Mouse (Mus musculus) hindbrain, embryonic 10.5 days (tissue): Measurements from ENCODE around the gene Sema3c. TPM values are rescaled to one million over a fixed set of nuclear protein-coding genes. Genes with fewer than 3 reads are reported as not detected.
A peak's percentile ranks its signal among the peaks of the same experiment; 100 is the strongest.
"Not testable (repeated sequence)": the region's sequence is repeated elsewhere in the genome, so short reads cannot be mapped to it uniquely, and the experiment has no call there.

Source experiments
- DNase-seq: peaks from one replicate; pipeline ENCODE4 v3.0.0-alpha.2; 2017; ENCODE audit warnings: low spot score
- H3K27ac ChIP-seq: fragments of 300-500 bp; sonication (generic); 2 replicates; pipeline ENCODE4 v1.5.1; 2016; ENCODE audit warnings: mild to moderate bottlenecking, moderate library complexity
- H3K27me3 ChIP-seq: fragments of 300-500 bp; sonication (generic); 2 replicates; pipeline ENCODE4 v1.6.1; 2016; ENCODE audit warnings: mild to moderate bottlenecking; ENCODE audit not compliant: poor library complexity, insufficient read depth, severe bottlenecking
- H3K36me3 ChIP-seq: fragments of 300-500 bp; sonication (generic); 2 replicates; pipeline ENCODE4 v1.6.1; 2016; ENCODE audit warnings: mild to moderate bottlenecking, moderate library complexity
- H3K4me1 ChIP-seq: fragments of 300-500 bp; sonication (generic); replicated peaks from 2 replicates; pipeline ENCODE4 v1.6.1; 2016; ENCODE audit warnings: mild to moderate bottlenecking
- H3K4me3 ChIP-seq: fragments of 300-500 bp; sonication (generic); 2 replicates; pipeline ENCODE4 v1.5.1; 2016; ENCODE audit warnings: mild to moderate bottlenecking, moderate library complexity
- H3K9me3 ChIP-seq: fragments of 300-500 bp; sonication (generic); 2 replicates; pipeline ENCODE4 v1.6.1; 2016; ENCODE audit warnings: mild to moderate bottlenecking, moderate library complexity
- WGBS: fragments of 180-500 bp; shearing (Covaris S2); methylation state at CpG from one replicate; pipeline ENCODE4 v1.1.7; 2016; 5-methylcytosine and 5-hydroxymethylcytosine counted together
- polyA plus RNA-seq: library from polyadenylated mRNA; unstranded; fragments of >200 nt; fragmentation: Nextera tagmentation; extraction: Ambion mirVana; gene quantifications from 2 replicates; pipeline ENCODE4 v1.2.1, GENCODE M21; 2016

Gene Sema3c
- polyA plus RNA-seq: 12.9 and 16.4 TPM in 2 replicates

- Histone ChIP-seq H3K27me3 (0 out of 2 replicates have a peak, but pooled peaks cover 3% of the 10 kb centered on the region), H3K9me3 (no peaks in the 10 kb centered on the region), H3K4me3 (peak within 1 kb of the TSS; percentile 68), H3K4me1 (no peaks in the 10 kb centered on the region), H3K27ac (peak within 1 kb of the TSS; percentile 89), H3K36me3 (no peaks in the 10 kb centered on the region)
- DNase-seq: peak; percentile 22
- under 1% methylated on average over 16 of the region's 16 CpGs for WGBS
These were observed at the start of gene Sema3c for GRCm38 (mm10) chr5:17573694-17574380. Gene Sema3c (plus strand): TSS chr5:17574281.

- H3K9me3 ChIP-seq, H3K27ac ChIP-seq, H3K27me3 ChIP-seq, H3K4me3 ChIP-seq, H3K4me1 ChIP-seq, DNase-seq, H3K36me3 ChIP-seq: not testable (repeated sequence)
- 91% methylated on average over 2 of the region's 2 CpGs for WGBS
These were observed 42.9 kb upstream of the Sema3c start for GRCm38 (mm10) chr5:17531165-17531564.

GRCm38 (mm10) chr5:17543141-17543540, 30.9 kb upstream of the Sema3c start:
- WGBS: 73% methylated on average over 4 of the region's 4 CpGs
- H3K4me1 ChIP-seq: no peaks in the 10 kb centered on the region
- no peak overlapping the region for H3K27ac ChIP-seq
- H3K27me3 ChIP-seq: no peaks in the 10 kb centered on the region
- no peaks in the 10 kb centered on the region for H3K36me3 ChIP-seq
- no peak overlapping the region for H3K4me3 ChIP-seq
- DNase-seq: no peak
- no peaks in the 10 kb centered on the region for H3K9me3 ChIP-seq

GRCm38 (mm10) chr5:17544904-17545449, 29.1 kb upstream of the Sema3c start:
- Histone ChIP-seq H3K36me3 (no peaks in the 10 kb centered on the region), H3K4me3 (no peak overlapping the region), H3K9me3 (no peaks in the 10 kb centered on the region), H3K27ac (no peak overlapping the region), H3K27me3 (no peaks in the 10 kb centered on the region), H3K4me1 (no peaks in the 10 kb centered on the region)
- 85% methylated on average over 2 of the region's 2 CpGs for WGBS
- no peak for DNase-seq

- no peak overlapping the region for H3K27ac ChIP-seq
- H3K4me3 ChIP-seq: no peak overlapping the region
- peaks cover 5% of the 10 kb centered on the region; the same call in 1 of the 2 replicates for H3K4me1 ChIP-seq
- H3K9me3 ChIP-seq: no peaks in the 10 kb centered on the region
- H3K36me3 ChIP-seq: no peaks in the 10 kb centered on the region
- DNase-seq: no peak
- no peaks in the 10 kb centered on the region for H3K27me3 ChIP-seq
- WGBS: 65% methylated on average over 3 of the region's 3 CpGs
These were observed 22.4 kb upstream of the Sema3c start for GRCm38 (mm10) chr5:17551693-17552092.

- peak; percentile 27 for DNase-seq
- no peak overlapping the region for H3K27ac ChIP-seq
- no peak overlapping the region for H3K4me3 ChIP-seq
- 56% methylated on average over 7 of the region's 7 CpGs for WGBS
- H3K9me3 ChIP-seq: no peaks in the 10 kb centered on the region
- peaks cover 5% of the 10 kb centered on the region; the same call in 1 of the 2 replicates for H3K4me1 ChIP-seq
- no peaks in the 10 kb centered on the region for H3K27me3 ChIP-seq
- no peaks in the 10 kb centered on the region for H3K36me3 ChIP-seq
These were observed 18.0 kb upstream of the Sema3c start for GRCm38 (mm10) chr5:17556073-17556473.

- Histone ChIP-seq H3K36me3 (no peaks in the 10 kb centered on the region), H3K27ac (no peak overlapping the region), H3K4me1 (0 out of 2 replicates have a peak, but pooled peaks cover 5% of the 10 kb centered on the region), H3K27me3 (no peaks in the 10 kb centered on the region), H3K9me3 (no peaks in the 10 kb centered on the region), H3K4me3 (no peak overlapping the region)
- no peak for DNase-seq
- 91% methylated on average over 3 of the region's 3 CpGs for WGBS
These were observed 17.3 kb upstream of the Sema3c start for GRCm38 (mm10) chr5:17556715-17557265.

GRCm38 (mm10) chr5:17571571-17571970, 2.5 kb upstream of the Sema3c start:
- H3K9me3 ChIP-seq: no peaks in the 10 kb centered on the region
- WGBS: 90% methylated on average over 6 of the region's 6 CpGs

GRCm38 (mm10) chr5:17574413-17575182, 517 bp downstream of the Sema3c start:
- Histone ChIP-seq H3K27me3 (0 out of 2 replicates have a peak, but pooled peaks cover 3% of the 10 kb centered on the region), H3K4me1 (no peaks in the 10 kb centered on the region), H3K4me3 (peak overlapping the region; percentile 68), H3K27ac (peak overlapping the region; percentile 89), H3K9me3 (no peaks in the 10 kb centered on the region), H3K36me3 (no peaks in the 10 kb centered on the region)
- peak; percentile 83 for DNase-seq
- WGBS: under 1% methylated on average over 59 of the region's 59 CpGs

More at GRCm38 (mm10) chr5:17571571-17571970, 2.5 kb upstream of the Sema3c start:
- Histone ChIP-seq H3K27ac (no peak overlapping the region), H3K36me3 (no peaks in the 10 kb centered on the region), H3K4me1 (no peaks in the 10 kb centered on the region), H3K4me3 (no peak overlapping the region), H3K27me3 (0 out of 2 replicates have a peak, but pooled peaks cover 3% of the 10 kb centered on the region)
- no peak for DNase-seq

- Histone ChIP-seq H3K27ac (peak overlapping the region; percentile 89), H3K36me3 (no peaks in the 10 kb centered on the region), H3K27me3 (0 out of 2 replicates have a peak, but pooled peaks cover 3% of the 10 kb centered on the region), H3K9me3 (no peaks in the 10 kb centered on the region), H3K4me1 (no peaks in the 10 kb centered on the region), H3K4me3 (peak overlapping the region; percentile 68)
- no peak for DNase-seq
- WGBS: 19% methylated on average over 7 of the region's 7 CpGs
These were observed 1.1 kb downstream of the Sema3c start for GRCm38 (mm10) chr5:17575183-17575495.

- Histone ChIP-seq H3K27me3 (0 out of 2 replicates have a peak, but pooled peaks cover 3% of the 10 kb centered on the region), H3K36me3 (no peaks in the 10 kb centered on the region), H3K4me3 (no peak overlapping the region), H3K9me3 (no peaks in the 10 kb centered on the region), H3K4me1 (no peaks in the 10 kb centered on the region), H3K27ac (no peak overlapping the region)
- 66% methylated on average over 2 of the region's 2 CpGs for WGBS
- DNase-seq: no peak
These were observed 2.0 kb downstream of the Sema3c start for GRCm38 (mm10) chr5:17576069-17576468.

- no peak for DNase-seq
- Histone ChIP-seq H3K4me1 (no peaks in the 10 kb centered on the region), H3K27me3 (no peaks in the 10 kb centered on the region), H3K36me3 (no peaks in the 10 kb centered on the region), H3K27ac (no peak overlapping the region), H3K4me3 (no peak overlapping the region), H3K9me3 (no peaks in the 10 kb centered on the region)
- WGBS: 74% methylated on average over 2 of the region's 2 CpGs
These were observed 8.0 kb downstream of the Sema3c start for GRCm38 (mm10) chr5:17582047-17582515.
